Mouse (Mus musculus): ENCODE results near the gene Fam69b.

Fam69b gene

DNA sequence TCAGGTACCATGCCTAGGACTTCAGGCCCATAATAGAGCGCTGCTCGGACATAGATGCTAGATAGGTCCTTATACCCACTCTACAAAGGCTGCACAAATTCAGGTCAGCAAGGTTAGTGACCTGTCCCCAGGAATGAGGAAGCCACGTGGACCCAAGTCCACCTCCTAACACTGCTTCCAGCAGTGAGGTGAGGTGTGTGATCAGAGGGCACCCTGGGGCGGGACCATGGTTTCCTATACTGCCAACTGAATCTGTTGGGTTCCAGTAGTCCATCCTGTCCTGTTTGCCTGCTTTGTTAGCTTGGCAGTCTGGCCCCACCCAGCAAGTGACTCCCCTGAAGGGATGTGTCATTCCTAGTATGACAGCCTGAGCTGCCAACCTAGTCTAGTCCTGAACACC, 28.3 kb upstream of the Fam69b start:
- DNase-seq = no peak

DNA sequence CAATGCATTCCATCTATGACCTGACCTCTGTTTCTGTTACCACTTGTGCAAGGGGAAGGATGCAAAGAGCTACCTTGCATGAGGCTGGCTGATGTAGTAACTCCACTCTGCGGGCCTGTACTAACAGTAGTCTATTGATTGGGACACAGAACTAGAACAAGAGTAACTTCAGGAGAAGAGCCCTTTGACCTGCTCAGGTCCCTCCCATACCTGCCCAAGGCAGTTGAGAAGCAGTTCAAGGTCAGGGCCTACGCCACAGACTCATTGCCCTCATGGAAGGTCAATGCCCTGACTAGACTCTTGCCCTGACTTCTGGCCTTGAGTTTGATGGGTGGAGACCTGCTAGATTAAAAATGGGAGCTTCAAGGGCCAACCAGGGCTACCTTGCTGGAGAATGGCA, 27.6 kb upstream of the Fam69b start:
- DNase-seq = no peak

DNA sequence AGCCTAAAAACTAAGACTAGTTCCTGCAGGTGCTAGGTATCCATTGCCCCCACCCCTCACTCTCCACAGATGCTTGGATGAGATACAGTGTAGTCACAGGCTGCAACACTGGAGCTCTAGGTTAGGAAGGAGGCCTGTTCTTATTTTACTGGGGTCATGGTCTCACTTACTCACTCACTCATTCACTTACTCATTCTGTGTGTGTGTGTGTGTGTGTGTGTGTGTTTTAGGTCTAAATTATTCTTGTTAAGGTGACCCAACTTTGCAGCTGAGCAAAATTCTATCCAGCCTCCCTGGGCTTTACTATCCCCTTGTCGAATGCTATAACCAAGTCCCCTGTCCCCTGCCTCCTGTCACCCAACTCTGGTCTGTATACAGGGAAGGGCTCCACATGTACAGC, 26.7 kb upstream of the Fam69b start:
- DNase-seq = no peak

DNA sequence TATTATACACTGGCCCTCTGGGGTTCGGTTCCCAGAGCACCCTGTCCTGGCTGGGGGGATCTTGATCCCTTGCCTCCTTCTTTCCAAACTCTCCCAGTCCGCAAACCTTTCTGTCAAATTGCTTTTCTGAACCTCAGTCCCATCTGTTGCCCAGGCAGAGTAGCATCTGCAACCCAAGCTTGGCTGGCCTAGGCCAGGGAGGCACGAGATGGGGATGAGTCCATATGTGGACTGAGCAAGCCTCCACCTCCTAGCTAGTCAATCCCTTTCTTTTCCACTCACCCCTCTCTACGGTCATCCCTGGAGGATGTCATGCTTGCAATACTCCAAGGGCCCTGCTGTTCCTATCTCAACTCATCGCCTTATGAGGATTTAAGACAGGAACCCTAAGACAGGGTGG, 25.6 kb upstream of the Fam69b start:
- DNase-seq = no peak

DNA sequence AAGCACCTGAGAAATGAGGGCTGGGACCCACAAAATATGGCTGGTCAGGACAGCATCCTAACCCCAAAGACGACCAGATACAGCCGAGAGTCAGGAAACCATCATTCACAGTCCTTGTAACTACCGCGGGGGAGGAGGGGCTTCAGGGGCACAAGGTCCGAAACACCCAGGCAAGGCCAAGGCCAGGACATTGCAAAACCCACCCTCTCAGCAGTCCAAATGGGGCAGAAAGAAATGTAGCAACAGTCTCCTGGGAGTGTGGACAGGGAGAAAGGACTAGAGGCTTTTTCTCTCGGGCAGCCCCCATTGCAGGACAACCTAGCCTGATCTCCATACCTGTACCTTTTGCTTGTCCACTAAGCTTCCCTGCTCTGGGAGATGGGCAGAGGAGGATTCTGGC, 25.1 kb upstream of the Fam69b start:
- no peak for DNase-seq

DNA sequence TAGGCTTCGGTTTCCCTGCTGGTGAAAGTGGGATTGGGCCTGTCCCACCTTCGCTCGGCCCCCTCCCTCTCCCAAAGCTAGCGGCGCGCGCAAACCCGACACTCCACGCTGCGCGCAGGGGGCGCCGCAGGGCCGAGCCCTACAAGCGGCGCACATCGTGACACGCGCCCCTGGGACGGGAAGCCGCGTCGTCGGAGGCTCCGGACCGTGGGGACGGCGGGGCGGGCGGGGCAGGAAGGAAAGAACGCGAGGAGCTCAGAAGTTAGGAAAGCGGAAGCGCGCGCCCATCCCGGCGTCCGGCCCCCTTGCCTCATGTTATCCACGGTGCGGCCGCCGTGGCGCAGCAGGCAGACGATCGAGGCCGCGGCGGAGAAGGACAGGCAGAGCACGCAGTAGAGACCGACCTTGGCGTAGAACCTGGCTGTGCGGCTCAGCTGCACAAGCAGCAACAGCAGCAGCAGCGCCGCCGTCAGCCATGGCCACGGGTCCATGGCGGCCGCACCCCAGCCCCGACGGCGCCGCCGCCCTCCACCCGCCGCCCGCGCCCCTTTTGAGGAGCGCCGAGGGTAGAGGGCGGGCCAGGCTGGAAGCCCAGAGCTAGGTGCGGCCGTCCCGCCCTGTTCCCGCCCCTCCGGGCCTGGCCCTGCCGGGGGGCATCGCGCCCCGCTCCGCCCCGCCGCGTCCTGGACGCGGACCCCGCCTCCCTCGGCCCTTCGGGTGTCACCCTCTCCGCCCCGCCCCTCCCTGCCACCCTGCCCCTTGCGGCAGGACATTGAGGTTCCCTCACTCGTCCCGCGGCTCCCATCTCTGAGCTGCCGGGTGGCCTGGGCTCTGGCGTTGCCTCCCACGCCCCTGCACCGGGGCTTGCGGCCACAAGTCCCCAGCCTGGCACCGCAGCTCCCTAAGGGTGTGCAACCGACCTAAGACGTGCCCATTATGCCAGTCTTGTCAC, 24.3 kb upstream of the Fam69b start, which contains the start of gene Agpat2:
Gene Agpat2, minus strand, starts transcription at position 698 of the 952 bp plus-strand sequence.
- DNase-seq = peak; percentile 89 to 93

DNA sequence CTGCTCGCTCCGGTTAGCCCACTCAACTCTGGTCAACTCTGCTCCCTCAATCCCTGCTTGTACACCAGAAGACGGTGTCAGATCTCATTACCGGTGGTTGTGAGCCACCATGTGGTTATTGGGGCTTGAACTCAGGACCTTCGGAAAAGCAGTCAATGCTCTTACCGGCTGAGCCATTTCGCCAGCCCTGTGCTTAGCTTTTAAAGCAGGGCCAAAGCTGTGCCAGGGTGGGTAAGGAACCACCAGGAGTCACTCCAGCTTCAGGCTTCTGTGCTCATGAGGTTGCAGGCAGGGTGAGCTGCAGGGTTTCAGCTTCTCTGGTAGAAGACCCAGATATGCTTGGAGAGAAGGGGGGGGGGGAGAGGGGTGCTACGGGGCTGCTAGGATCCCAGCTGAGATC, 22.9 kb upstream of the Fam69b start:
- DNase-seq = no peak

DNA sequence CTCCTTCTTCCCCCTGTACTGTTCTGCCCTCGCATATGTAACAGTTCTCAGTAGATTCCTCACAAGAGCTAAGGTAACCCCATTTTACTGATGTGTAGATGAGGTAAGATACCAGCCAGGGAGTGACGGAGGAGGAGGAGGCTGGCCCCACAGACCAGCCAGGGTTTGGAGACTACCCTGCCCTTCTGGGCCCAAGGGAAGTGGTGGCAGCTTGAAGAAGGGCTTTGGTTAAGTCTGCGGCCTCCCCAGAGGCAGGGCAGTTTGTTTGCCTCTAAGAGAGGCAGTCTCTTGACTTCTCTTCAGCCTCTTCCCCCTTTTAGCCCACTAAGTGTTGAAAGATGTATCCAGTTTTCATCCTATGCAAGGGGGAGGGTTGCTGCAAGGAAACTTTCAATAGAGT, 21.7 kb upstream of the Fam69b start:
- DNase-seq = no peak

DNA sequence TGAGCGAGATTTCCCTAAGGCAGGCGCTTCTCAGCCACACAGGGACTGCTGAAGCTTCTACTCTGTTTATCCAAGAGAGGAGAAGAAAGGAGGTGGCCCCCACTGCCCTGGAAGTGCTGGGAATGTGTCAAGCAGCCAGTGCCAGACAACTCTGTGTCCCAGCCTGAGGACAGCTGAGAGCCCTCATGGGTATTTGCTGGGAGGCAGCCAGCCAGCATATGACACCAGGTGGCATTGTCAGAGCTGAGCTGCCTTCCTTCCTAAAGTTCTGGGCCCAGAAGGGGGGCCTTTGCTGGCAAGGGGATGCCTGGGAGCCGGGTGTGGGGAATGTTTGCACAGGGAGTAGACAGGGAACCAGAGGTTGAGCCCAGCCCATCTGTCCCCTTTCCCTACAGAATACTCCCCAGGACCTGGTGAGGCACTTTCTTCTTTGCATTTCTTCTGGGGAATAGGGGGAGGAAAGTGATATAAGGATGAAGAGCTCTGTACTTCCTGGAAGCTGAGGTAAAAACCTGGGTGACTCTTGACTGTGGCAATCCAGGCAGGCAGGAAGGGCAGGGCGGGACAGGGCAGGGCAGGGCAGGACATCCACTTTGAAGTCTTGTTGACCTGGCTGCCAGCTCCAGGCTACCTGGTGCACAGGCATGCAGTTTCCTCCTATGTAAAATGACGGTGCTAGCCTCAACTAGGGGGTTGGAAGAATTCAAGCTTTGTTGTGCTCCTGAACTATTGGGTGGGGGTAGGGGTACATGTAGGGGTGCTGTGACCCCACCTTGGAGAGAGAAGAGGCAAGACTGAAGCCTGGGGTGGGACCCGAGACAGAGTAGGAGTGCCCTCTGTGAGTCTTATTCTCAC, 21.0 kb upstream of the Fam69b start:
- no peak for DNase-seq

DNA sequence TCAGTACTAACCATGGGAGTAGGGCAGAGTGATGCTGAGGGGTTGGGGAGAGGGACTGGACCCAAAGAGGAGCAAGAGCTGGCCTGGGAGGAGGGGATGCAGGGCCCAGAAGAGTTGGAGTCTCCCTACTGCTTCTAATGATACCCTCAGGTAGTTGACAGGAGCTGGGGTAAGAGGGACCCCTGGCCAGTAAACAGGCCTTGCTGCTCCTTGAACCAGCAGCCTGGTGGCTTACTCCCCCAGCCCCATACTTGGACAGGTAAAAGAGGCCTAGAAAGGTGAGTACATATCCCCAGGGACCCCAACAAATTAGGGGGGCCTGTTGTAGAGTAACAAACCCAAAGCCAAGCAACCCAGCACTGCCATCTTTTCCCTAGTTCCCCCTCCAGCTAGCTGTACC, 19.5 kb upstream of the Fam69b start:
- DNase-seq = no peak

DNA sequence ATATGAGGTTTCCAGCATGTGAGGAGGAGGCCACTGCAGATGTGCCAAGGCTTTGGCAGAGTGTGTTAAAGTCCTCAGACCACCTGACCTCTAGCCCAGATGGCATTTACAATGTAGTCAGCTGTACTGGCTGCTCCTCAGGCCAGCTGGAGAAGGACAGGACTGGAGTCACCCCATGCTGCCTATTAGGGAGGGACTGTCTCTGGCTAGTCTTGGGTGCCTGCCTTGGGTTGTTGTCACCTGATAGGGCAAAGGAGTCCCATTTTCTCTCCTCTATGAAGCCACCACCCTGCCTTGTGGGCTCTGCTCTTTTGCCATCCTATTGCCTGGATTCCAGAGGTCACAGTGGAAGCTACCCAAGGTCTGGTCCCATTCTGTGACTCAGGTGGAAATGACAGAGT, 19.0 kb upstream of the Fam69b start:
- DNase-seq = no peak

DNA sequence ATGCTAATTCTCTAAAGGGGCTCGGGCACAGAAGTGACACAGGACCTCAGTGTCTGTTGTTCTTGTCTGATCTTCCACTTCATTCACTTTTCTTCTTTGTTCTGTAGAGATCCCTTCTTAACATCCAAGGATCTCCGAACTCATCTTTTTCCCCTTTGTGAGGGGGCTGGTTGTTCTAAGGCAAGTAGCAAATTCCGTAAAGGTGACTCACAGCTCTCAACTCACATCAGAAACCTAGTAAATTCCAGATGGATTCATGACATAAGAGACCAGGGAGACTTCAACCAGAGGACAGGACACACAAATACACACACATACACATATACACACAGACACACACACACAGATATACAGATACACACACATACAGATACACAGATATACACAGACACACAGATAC, 17.7 kb upstream of the Fam69b start:
- no peak for DNase-seq

DNA sequence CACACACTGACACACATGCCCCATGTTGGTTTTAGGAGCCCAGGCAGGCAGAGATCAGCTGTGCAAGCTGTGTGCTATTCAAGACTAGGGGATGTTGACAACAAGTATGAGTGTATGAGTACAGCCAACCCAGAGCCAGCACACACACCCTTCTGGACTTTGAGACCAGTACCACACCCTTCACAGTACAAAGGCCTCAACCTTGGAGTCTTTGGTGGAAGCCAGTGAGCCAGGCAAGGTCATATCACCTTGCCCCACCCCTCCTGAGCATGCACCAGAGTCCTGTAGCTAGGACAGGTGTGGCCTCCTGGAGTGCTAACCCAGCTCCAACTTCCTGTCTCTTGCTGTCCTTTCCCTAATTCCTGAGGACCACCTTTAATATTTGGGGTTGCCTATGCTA, 17.2 kb upstream of the Fam69b start:
- DNase-seq = no peak

DNA sequence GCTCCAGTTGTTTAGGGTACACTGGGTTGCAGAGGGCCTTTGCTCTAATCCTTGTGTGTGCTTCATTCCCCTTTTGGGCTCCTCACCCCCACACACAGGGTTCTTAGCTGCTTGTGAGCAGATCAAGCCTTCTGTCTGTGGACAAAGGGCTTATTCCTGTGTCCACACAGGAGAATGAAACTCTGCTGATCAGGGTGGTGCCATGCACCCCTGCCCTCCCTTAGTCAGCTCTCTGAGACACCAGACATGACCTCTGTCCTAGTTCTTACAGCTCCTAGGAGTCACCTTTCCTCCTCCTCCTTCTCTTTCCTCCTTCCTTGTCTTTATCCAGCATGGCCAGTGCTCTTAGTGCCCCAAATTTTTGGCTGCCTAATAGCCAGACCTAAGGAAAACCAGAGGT, 16.4 kb upstream of the Fam69b start:
- DNase-seq = no peak

DNA sequence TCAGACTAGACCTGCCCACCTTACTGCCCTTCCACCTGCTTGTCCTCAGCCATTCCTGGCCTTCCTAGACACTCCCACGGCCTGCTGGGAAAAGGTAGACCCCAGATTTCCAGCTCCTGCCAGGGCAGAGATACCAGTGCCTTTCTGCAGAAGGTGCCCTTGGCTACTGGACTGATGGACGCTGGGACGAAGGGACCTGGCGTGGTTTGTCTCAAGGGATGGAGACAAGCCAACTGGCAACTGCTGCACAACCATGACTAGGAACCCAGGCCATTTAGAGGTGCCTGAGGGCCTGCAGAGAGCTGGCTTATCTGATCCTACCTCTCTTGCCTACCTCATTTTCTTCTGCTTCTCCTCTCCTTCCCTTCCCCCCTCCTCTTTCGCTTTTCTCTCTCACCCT, 13.4 kb upstream of the Fam69b start:
- DNase-seq = no peak

DNA sequence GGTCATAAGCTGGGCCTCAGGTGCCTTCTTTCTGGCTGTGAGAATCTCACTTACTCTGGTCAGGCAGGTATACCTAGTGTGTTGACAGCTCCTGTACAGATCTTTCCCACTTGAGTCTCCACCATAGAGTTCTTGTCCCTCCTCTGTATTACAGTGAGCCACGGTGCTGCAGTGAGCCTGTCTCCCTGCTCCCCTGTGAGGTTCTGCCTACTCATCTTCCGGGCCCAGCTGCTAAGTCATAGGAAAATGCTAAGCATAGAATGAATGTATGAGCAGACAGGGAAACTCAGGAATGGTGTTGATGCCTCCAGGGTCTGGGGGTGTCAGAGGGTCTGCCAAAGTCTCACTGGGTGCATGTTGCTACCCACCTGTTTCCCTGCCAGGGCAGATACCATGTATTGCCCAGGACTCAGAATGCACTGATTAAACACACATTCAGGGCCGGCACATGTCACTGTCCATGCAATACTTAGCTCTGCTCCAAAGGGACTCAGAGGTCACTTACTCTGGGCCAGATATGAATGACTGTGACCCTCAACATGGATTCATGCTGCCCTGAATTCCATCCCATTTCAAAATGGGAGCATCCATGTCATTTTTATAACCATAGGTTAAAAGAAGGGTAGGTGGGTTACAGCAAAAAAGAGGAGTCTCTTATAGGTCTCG, 12.7 kb upstream of the Fam69b start:
- DNase-seq = no peak

DNA sequence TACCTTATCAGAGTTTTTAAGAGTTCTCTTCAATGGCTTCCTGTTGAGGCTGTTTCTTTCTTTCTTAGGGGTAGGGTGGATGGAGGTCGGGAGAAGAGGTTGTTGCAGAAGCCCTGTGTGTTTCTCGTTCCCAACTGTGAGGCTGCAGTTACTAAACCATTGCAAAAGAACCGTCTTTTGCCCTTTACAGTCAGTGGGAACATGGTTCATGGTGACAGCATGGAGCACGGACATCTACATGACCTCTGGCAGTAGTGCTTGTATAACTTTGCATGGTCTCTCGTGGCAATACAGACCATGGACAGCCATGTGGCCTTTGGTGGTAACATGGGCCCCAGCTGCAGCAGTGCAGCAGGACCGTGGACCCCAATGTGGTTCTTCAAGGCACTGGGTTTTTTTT, 10.9 kb upstream of the Fam69b start:
- no peak for DNase-seq

DNA sequence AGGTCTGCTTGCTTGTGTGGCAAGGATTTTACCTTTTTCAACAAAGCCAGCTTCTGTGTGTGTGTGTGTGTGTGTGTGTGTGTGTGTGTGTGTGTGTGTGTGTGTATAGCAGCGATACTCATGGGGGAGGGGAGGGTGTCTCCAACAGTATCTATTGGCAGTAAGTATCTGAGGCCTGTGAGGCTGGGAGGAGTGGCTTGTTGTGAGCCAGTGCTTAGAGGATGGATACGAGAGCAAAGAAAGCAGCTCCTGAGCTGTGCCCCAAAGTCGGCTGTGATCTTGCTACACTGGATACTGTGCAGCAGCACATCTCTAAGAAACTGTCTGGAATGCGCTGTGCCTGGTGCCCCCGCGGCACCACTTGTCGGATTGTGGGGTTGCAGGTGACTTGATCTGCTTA, 10.3 kb upstream of the Fam69b start:
- no peak for DNase-seq

DNA sequence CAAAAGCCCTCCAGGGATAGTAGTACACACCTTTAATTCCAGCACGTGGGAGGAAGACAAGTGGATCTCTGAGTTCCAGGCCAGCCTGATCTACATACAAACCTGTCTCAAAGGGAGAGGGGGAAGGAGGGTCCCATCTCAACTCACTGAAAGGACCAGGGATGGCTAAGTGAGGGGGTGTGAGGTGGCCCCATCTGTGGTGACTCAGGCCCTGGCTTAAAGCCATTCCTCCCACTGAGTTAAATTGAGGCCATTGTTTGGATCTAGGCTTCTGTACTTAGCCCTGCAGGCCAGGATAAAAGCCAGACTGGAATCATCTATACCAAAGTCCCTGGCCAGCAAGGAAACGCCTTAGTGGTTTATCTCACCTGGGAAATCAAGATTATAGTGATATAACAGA, 7.0 kb upstream of the Fam69b start:
- no peak for DNase-seq

DNA sequence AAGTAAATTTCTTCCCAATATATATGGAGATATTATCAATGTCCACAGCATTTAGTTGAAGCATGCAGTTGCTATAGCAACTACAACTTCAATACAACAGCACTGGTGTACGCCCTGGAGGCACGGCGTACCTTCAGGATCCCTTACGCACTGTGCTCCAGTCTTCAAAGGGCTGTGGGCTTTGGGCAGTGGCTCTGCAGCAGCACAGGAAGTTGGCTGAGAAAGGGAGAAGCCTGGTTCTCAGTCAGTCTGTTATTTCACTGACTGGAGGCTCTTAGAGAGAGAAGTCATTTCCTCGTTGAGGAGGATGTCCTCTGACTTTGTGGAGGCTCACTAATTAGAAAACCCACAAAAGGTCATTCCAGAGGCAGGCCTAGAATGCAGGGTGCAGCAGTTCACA, 5.3 kb upstream of the Fam69b start:
- DNase-seq = no peak

DNA sequence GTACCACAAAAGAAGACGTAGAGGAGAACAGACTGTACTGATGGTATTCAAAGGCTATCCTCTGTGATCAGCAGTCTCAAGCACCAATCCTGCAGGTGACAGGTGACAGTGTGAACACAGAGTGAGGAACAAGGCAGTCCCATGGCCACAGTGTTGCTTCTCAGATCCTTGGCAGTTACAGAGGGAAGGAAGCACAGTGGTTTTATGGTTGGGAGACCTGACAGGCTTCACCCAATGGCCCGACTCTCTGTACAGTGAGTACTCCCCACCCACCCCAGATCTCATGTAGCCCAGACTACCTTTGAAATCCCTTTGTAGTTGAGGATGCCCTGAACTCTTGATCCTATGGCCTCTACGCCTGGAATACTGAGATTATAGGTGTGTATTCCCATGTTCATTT, 2.8 kb upstream of the Fam69b start:
- DNase-seq = no peak

DNA sequence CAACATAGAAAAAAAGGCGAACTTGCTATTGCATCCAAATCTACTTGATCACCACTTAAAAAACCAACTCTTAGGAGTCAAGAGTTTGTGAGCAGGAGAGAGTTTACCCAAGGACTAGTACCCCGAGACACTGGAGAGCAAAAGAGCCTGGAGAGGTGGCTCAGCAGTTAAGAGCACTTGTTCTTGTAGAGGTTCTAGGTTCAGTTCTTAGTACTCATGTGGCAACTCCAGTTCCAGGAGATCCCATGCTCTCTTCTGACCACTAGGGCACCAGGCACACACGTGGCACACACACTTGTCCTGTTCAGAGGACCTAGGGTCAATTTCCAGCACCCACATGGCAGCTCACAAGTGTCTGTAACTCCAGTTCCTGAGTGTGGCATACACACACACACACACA, 2.2 kb upstream of the Fam69b start:
- no peak for DNase-seq

DNA sequence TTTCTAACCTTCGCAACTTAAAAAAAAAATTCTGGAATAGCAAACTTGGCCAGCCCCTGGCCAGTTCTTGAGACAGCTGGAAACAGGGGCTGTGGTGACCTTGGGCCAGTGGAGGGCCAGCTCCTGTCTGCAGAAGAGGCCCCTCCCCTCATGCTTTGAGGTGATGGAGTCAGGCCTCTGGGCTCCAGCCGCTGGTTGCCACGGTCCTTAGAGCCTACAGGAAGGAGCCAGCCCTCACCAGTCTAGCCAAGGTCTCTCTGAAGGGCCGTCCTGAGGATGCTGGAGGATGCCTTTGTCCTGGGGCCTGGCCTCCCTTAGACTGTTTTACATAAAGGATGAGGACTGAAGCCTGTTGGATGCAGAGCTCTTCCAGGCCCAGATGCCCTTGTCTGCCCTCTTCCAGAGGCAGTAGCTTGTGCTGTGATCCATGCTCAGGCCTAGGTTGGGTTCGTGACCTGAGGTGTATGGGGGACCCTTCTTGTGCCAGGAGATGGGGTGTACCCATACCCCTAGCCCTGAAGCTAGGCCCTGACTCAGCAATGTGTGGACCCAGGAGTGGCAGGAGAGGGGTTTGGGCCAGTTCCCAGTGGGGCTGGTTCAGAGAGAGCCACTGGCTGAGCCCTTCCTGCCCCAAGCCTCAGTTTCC, 658 bp downstream of the Fam69b start:
- DNase-seq = peak in 1 of 2 experiments; percentile 53

Data from kidney, postnatal 4 days (tissue).